Mouse (Mus musculus): Measurements from ENCODE around the gene Atp6v0a2.
"Not testable (repeated sequence)": the region's sequence is repeated elsewhere in the genome, so short reads cannot be mapped to it uniquely, and the experiment has no call there.

Atp6v0a2 gene

GRCm38 (mm10) chr5:124628448-124629363, at the start of gene Atp6v0a2:
Atp6v0a2 (plus strand) TSS chr5:124628576.
- DNase-seq (ENCODE audit: low spot score in 2 of 2) = peak; percentile 89 to 93

DNA sequence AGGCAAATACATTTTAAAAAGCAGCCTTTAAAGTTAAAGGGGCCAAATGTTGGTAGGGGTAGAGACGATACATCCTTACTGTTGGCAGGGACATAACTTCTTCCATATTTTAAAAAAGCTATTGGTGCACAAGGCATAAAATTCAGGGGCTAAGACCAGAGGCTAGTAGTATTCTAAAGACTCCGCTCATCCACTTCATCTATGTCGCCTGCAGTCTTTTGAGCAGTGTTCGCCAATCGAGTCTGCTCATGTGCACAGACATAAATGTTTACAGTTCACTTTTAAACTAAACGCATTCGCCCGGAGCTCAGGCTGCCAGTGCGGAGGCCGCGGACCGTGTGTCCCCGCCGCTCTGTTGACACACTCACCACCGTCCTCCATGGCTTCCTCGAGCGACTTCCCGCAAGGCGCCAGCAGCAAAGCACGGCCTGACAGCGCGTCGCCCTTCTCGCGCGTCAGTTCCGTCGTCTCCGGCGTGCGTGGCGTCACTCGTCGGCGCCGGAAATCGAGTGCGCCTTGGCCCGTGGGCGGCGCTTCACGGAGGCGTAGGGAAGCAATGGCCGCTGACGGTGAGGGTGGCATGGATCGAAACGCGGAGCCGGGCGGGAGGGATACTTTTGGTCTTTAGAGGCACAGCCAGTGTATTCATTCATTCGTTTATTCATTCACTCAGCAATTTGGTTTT, 49.6 kb upstream of the Atp6v0a2 start, which contains the start of the genes Eif2b1 and Gtf2h3:
Gene Eif2b1, minus strand, starts transcription at position 499 of the 685 bp plus-strand sequence.
Gene Gtf2h3, plus strand, starts transcription at position 508 of the 685 bp plus-strand sequence.
- DNase-seq (ENCODE audit: low spot score in 2 of 2) = peak; percentile 83 to 94

DNA sequence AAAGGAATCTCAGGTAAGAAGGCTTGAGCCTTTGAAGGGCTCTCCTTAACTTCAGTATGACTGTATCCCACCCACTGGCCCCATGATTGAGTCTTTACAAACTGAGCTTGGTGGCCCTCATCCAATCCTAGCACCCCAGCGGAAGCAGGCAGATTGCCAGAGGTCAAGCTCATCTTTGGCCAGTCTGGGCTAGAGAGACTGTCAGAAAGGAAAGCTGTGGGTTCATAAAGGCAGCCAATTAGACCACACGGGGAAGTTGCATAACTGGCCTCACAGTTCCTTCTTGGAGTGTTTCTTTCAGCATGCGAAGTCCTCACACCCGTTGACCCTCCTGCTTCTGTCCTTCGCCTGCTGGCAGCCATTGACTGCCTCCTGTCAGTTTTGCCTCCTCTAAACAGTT, 45.9 kb upstream of the Atp6v0a2 start:
- no peak for DNase-seq (ENCODE audit: low spot score in 2 of 2)

DNA sequence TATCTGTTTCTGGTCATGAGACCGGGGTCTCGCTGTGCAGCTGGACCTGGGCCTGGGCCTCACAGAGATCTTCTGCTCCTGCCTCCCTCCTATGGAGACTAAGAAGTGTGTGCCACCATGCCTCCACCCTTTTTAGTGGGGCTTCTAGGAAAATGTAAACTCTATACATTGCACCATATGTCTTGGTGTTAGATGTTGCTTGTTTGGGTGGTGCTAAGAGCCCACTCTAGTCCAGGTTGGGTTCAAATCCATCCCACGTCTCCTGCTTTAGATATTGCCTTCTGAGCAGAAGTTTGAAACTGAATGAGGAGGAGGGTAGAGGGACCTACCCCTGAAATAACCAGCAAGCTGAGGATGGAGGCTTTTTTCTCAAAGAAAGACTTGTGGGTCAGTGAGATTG, 35.6 kb upstream of the Atp6v0a2 start:
- DNase-seq (ENCODE audit: low spot score in 2 of 2) = no peak

DNA sequence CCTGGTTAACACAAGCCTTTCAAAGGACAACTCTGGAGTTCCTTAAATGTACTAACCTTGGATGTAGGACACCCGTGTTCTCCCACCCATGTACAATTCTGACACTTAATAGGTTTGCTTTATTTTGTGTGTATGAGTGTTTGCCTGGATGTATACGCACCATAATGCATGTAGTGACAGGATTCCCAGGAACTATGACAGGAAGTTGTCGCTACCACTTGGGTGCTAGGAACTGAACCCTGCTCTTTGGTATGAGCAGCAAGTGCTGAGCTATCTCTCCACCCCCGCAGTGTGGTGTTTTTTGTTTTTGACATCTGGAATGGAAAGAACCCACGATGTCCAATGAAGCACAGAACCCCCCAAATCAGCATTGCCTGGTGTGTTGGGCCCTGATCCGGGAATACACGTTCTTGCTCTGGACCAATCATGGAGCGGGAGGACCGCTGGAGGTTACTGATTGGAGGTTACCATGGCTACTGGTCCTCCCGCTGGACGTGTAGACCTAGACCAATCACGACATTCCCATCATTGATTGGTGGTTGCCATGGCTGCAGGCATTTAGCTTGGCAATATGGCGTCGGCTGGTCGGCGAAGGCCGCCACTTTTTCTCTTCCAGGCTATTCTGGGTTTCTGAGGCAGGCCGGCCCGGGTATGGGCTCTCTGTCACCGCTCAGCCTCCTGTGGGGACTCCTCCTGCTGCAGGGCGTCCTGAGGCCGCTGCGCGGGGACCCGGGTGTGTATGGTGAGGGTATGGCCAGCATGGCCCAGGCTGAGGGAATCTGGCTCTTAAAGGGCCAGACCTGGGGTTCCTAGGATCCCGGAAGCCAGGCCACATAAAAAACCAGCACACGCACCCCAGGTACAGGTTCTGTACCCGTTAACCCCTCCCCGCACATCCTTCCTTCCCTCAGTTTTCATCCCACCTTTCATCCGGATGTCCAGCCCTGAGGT, 29.9 kb upstream of the Atp6v0a2 start:
- DNase-seq (ENCODE audit: low spot score in 2 of 2) = peak; percentile 94 to 97

DNA sequence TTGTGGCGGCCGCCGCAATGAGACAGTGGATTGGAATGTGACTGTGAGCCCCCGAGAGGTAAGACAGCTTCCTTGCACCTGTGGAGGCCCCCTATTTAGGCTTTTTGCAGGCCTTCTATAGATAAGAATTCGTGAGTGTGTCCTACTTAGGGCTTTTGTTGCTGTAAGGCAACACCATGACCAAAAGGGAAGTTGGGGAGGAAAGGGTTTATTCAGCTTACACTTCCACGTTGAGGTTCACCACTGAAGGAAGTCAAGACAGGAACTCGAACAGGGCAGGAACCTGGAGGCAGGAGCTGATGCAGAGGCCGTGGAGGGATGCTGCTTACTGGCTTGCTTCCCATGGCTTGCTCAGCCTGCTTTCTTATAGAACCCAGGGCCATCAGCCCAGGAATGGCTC, 28.6 kb upstream of the Atp6v0a2 start:
- DNase-seq (ENCODE audit: low spot score in 2 of 2) = not testable (repeated sequence)

DNA sequence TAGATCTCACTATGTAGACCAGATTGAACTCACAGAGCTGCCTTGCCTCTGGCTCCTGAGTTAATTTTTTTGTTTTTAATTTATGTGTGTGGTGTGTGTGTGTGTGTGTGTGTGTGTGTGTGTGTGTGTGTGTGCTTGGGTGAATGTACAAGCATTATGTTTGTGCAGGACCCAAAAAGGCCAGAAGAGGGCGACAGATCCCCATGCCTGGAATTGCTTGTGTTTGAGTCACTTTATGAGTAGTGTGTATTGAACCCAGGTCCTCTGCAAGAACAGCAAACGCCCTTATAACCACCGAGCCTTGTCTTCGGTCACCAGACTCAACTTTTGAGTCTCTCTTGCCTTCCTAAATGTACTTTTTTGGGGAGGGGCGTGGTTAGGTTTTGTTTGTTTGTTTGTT, 26.0 kb upstream of the Atp6v0a2 start:
- DNase-seq (ENCODE audit: low spot score in 2 of 2) = peak in 1 of 2 experiments; percentile 36

GRCm38 (mm10) chr5:124604296-124604695, 24.1 kb upstream of the Atp6v0a2 start:
- no peak for DNase-seq (ENCODE audit: low spot score in 2 of 2)

DNA sequence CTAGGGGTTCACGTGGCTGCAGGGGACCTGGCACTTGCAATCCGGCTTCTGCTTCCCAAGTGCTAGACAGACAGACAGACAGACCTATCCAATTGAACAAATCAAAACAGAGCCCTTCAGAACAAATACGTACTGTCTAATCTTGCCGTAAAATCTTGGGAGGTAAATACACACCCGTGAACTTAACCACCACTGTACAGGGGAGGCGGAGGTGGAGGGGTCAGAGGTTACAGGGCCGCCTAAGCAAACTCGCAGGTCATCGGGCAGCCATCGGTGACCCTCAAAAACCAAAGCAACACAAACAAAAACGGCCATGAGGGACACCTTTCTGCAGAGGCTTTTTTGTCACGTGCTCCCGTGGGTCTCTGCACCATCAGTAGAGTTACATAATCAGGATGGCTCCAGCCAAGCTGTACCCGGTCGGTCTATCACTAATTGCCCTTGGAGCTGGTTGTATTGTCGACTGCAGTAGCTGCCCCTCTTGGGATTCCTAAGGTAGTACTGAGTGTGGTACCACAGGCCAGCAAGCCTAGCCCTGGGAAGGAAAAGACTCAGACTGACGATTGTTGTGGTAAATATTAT, 23.2 kb upstream of the Atp6v0a2 start:
- DNase-seq (ENCODE audit: low spot score in 2 of 2) = no peak

DNA sequence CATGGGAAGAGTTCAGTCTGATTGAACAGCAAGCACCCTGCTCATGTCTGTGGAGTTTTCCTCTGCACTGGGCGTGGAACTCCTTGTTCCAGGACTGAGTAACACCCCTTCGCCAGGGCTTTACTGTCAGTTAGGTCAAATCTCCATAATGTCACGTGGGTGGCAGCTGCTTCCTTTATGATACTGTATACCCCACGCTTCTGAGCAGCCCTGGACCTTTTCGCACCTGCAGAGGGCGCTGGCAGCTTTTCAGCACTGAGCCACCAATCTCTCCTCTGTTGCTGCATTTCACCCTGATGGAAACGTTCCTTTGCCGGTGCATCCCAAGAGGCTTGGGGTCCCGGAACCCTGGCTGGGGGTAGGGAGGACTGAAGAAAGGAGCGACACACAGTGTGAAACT, 17.4 kb upstream of the Atp6v0a2 start:
- DNase-seq (ENCODE audit: low spot score in 2 of 2) = no peak

- DNase-seq (ENCODE audit: low spot score in 2 of 2) = no peak
Measured at GRCm38 (mm10) chr5:124614709-124615108, 13.7 kb upstream of the Atp6v0a2 start.

GRCm38 (mm10) chr5:124618711-124619110, 9.7 kb upstream of the Atp6v0a2 start:
- no peak for DNase-seq (ENCODE audit: low spot score in 2 of 2)

DNA sequence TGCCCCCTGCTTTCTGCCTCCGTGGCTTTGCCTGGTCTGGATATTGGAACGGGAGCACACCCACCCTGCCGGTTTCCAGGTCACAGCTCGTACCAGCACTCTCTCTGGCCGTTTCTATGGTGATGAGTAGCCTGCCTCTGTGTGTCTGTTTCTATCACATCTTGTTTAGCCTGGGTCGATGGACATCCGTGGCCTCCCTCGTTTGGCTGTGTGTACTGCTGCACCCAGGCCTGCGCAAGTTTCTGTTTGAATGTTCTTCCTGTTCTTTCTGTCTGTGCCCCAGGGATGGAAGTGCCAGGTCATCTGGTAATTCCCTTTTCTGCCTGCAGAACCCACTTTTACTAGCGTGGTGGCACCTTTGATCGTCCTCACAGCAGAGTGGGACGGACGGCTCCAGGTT, 7.0 kb upstream of the Atp6v0a2 start:
- no peak for DNase-seq (ENCODE audit: low spot score in 2 of 2)

DNA sequence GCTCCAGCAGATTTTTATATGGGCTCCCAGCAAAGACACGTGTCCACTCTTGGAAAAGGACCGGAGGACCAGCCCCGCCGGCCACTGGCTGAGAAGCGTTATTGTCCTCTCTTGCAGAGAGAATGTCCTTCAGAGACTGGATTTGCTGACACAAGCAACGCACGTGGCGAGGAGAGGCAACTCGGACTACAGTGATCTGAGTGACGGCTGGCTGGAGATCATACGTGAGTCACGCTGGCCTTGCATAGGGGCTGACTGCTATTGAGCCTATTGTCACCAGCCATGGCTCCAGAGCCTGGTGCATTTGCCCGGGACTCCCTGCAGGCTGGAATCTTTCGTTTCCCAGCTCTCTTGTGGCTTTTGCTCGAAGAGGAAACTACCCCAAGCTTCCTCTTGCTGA, 5.5 kb upstream of the Atp6v0a2 start:
- no peak for DNase-seq (ENCODE audit: low spot score in 2 of 2)

DNA sequence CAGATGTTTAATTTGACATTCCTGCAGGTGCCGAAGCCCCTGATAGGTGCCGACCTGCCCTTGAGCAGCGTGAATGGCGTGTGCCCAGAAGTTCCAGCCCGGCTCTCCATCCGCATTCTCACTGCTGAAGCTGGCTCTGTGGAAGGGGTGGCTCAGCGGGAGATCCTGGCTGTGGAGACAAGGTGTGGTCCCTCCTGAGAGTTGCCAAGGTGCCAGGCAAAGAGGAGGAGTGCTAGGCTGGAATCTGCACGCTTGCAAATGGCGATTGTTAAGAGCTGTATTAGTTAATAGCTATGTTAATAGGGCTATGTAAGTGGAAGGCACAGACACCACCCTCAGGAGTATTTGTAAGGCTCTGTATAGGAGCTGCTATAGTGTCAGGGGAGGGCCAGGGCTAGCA, 4.1 kb upstream of the Atp6v0a2 start:
- DNase-seq (ENCODE audit: low spot score in 2 of 2) = no peak

DNA sequence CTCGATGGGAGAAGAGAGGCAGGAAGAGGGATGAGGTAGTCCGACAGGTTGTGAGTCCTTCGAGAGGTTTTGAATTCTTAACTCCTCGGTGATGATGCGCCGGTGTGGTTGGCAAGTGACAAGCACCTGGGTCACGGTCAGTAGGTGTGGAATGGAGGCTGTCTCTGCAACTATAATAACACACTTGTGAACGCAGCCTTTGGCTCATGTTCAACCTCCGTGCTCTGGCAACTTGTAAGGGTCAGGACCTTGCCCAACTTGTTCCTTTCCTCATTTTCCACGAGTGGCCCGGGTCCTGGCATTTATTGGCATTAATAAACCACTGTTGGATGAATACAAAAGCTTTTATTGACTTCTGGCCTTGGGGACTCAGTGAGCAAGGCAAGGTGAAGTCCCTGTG, 1.3 kb downstream of the Atp6v0a2 start:
- DNase-seq (ENCODE audit: low spot score in 2 of 2) = no peak

DNA sequence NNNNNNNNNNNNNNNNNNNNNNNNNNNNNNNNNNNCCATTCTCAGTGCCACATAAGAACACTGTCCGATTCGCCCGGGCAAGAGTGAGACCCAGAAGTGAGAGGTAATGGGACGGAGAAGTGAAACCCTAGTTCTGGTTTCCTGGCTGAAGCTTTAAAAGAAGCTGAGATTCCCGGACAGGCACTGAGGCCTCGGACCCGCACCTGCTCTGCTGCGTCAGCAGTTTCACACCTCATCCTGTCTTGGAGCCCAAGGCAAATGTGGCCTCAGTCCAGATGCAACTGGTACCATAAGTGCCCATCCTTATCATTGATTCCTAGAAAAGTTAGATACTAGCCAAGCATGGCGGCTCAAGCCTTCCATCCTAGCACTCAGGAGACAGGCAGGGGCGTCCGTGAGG, 3.3 kb downstream of the Atp6v0a2 start:
- no peak for DNase-seq (ENCODE audit: low spot score in 2 of 2)

GRCm38 (mm10) chr5:124632461-124632860, 4.1 kb downstream of the Atp6v0a2 start:
- DNase-seq (ENCODE audit: low spot score in 2 of 2) = no peak

DNA sequence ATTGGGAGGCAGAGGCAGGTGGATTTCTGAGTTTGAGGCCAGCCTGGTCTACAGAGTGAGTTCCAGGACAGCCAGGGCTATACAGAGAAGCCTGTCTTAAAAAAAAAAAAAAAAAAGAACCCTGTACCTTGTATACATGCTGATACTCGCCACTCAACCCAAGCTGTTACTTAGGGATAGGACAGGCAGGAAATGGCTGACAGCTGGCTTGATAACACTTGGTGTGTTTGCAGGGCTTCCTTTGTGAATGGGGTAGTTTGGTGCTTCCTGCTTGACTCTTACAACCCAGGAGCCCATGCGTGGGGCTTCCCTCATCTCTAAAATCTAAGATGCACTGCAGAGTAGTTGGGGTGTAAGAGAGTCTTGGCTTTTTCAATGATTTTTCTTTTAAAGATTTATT, 5.0 kb downstream of the Atp6v0a2 start:
- DNase-seq (ENCODE audit: low spot score in 2 of 2) = no peak

GRCm38 (mm10) chr5:124635068-124635467, 6.7 kb downstream of the Atp6v0a2 start:
- DNase-seq (ENCODE audit: low spot score in 2 of 2) = not testable (repeated sequence)

GRCm38 (mm10) chr5:124636139-124636538, 7.8 kb downstream of the Atp6v0a2 start:
- no peak for DNase-seq (ENCODE audit: low spot score in 2 of 2)

Measured in frontal cortex, postnatal 10 days (tissue).